Mouse (Mus musculus) intestine, embryonic 15.5 days (tissue): ENCODE data around the gene Atp5j2. TPM values are rescaled to one million over a fixed set of nuclear protein-coding genes. Genes with fewer than 3 reads are reported as not detected.
"Not testable (repeated sequence)": the region's sequence is repeated elsewhere in the genome, so short reads cannot be mapped to it uniquely, and the experiment has no call there.

Experiments used
- ATAC-seq: fragments of 200-750 bp; cut with Nextera tagmentation; 2 replicates; pipeline ENCODE4 v1.8.0; 2017; ENCODE audit warnings: moderate TSS enrichment, moderate library complexity
- H3K27ac ChIP-seq: fragments of 300-500 bp; sonication (generic); 2 replicates; pipeline ENCODE4 v1.5.1; 2015; ENCODE audit warnings: mild to moderate bottlenecking, inconsistent platforms
- H3K27me3 ChIP-seq: fragments of 300-500 bp; sonication (generic); replicated peaks from 2 replicates; pipeline ENCODE4 v1.6.1; 2015; ENCODE audit warnings: inconsistent platforms
- H3K36me3 ChIP-seq: fragments of 300-500 bp; sonication (generic); 2 replicates; pipeline ENCODE4 v1.6.1; 2015; ENCODE audit warnings: inconsistent platforms
- H3K4me1 ChIP-seq: fragments of 300-500 bp; sonication (generic); replicated peaks from 2 replicates; pipeline ENCODE4 v1.6.1; 2015; ENCODE audit warnings: inconsistent platforms
- H3K4me2 ChIP-seq: fragments of 300-500 bp; sonication (generic); replicated peaks from 2 replicates; pipeline ENCODE4 v1.6.1; 2015; ENCODE audit warnings: mild to moderate bottlenecking, inconsistent platforms
- H3K4me3 ChIP-seq: fragments of 300-500 bp; sonication (generic); replicated peaks from 2 replicates; pipeline ENCODE4 v1.5.1; 2015; ENCODE audit warnings: inconsistent platforms
- H3K9ac ChIP-seq: fragments of 300-500 bp; sonication (generic); 2 replicates; pipeline ENCODE4 v1.6.1; 2015; ENCODE audit warnings: inconsistent platforms
- H3K9me3 ChIP-seq: fragments of 300-500 bp; sonication (generic); 2 replicates; pipeline ENCODE4 v1.6.1; 2016; ENCODE audit warnings: inconsistent platforms
- WGBS: fragments of 180-500 bp; shearing (Covaris S2); methylation state at CpG from one replicate; pipeline ENCODE4 v1.1.7; 2015; 5-methylcytosine and 5-hydroxymethylcytosine counted together
- polyA plus RNA-seq: library from polyadenylated mRNA; unstranded; fragments of >200 nt; fragmentation: Nextera tagmentation; extraction: Ambion mirVana; gene quantifications from 2 replicates; pipeline ENCODE4 v1.2.1, GENCODE M21; 2015

Atp5j2 gene
- polyA plus RNA-seq, 1 experiment from 2014 or later: 899 TPM

GRCm38 (mm10) chr5:145214679-145215078 lies 22.8 kb upstream of the Atp5j2 start:
- Histone ChIP-seq H3K4me3 (no peak overlapping the region), H3K27me3 (no peaks in the 10 kb centered on the region), H3K9ac (no peak overlapping the region), H3K4me2 (no peak overlapping the region), H3K9me3 (no peaks in the 10 kb centered on the region), H3K27ac (no peak overlapping the region), H3K36me3 (peaks cover 8% of the 10 kb centered on the region), H3K4me1 (no peaks in the 10 kb centered on the region)
- WGBS: 78% methylated on average over 4 of the region's 4 CpGs
- no peak for ATAC-seq

- no peak overlapping the region for H3K9ac ChIP-seq
- H3K4me3 ChIP-seq: no peak overlapping the region
- 87% methylated on average over 3 of the region's 3 CpGs for WGBS
- H3K9me3 ChIP-seq: no peaks in the 10 kb centered on the region
- no peak overlapping the region for H3K27ac ChIP-seq
- no peak for ATAC-seq
- H3K4me2 ChIP-seq: no peak overlapping the region
- no peaks in the 10 kb centered on the region for H3K4me1 ChIP-seq
- peaks cover under 1% of the 10 kb centered on the region; the same call in 1 of the 2 replicates for H3K36me3 ChIP-seq
- no peaks in the 10 kb centered on the region for H3K27me3 ChIP-seq
Observed at GRCm38 (mm10) chr5:145213505-145213904, 21.6 kb upstream of the Atp5j2 start.

- Histone ChIP-seq H3K4me1 (no peaks in the 10 kb centered on the region), H3K27me3 (no peaks in the 10 kb centered on the region), H3K9me3 (no peaks in the 10 kb centered on the region), H3K4me3 (no peak overlapping the region), H3K27ac (no peak overlapping the region), H3K36me3 (peaks cover 2% of the 10 kb centered on the region; the same call in 1 of the 2 replicates), H3K4me2 (no peak overlapping the region), H3K9ac (no peak overlapping the region)
- no peak for ATAC-seq
- WGBS: 86% methylated on average over 4 of the region's 4 CpGs
Observed at GRCm38 (mm10) chr5:145212216-145212615, 20.4 kb upstream of the Atp5j2 start.

- Histone ChIP-seq H3K9ac (no peak overlapping the region), H3K27me3 (no peaks in the 10 kb centered on the region), H3K4me1 (no peaks in the 10 kb centered on the region), H3K4me2 (no peak overlapping the region), H3K4me3 (no peak overlapping the region), H3K36me3 (peaks cover 2% of the 10 kb centered on the region; the same call in 1 of the 2 replicates), H3K9me3 (no peaks in the 10 kb centered on the region), H3K27ac (no peak overlapping the region)
- 91% methylated on average over 4 of the region's 4 CpGs for WGBS
- no peak for ATAC-seq
Observed at GRCm38 (mm10) chr5:145211340-145211739, 19.5 kb upstream of the Atp5j2 start.

- H3K9me3 ChIP-seq, H3K27ac ChIP-seq, H3K36me3 ChIP-seq, H3K4me3 ChIP-seq, H3K4me2 ChIP-seq, ATAC-seq, H3K27me3 ChIP-seq, H3K9ac ChIP-seq: not testable (repeated sequence)
- 45% methylated on average over 11 of the region's 11 CpGs for WGBS
- H3K4me1 ChIP-seq: peaks cover 10% of the 10 kb centered on the region
Observed at GRCm38 (mm10) chr5:145208391-145208790, 16.5 kb upstream of the Atp5j2 start.

GRCm38 (mm10) chr5:145207954-145208353 lies 16.1 kb upstream of the Atp5j2 start:
- ATAC-seq: no peak
- H3K27me3 ChIP-seq: no peaks in the 10 kb centered on the region
- no peak overlapping the region for H3K4me2 ChIP-seq
- H3K27ac ChIP-seq: no peak overlapping the region
- no peak overlapping the region for H3K9ac ChIP-seq
- H3K4me1 ChIP-seq: peaks cover 10% of the 10 kb centered on the region
- H3K9me3 ChIP-seq: no peaks in the 10 kb centered on the region
- no peak overlapping the region for H3K4me3 ChIP-seq
- WGBS: 87% methylated on average over 6 of the region's 6 CpGs
- H3K36me3 ChIP-seq: peaks cover 2% of the 10 kb centered on the region; the same call in 1 of the 2 replicates

- H3K27me3 ChIP-seq: no peaks in the 10 kb centered on the region
- peaks cover 2% of the 10 kb centered on the region; the same call in 1 of the 2 replicates for H3K36me3 ChIP-seq
- WGBS: 96% methylated on average over 6 of the region's 6 CpGs
- no peak overlapping the region for H3K4me2 ChIP-seq
- ATAC-seq: no peak
- no peak overlapping the region for H3K9ac ChIP-seq
- no peaks in the 10 kb centered on the region for H3K9me3 ChIP-seq
- peaks cover 10% of the 10 kb centered on the region for H3K4me1 ChIP-seq
- H3K27ac ChIP-seq: no peak overlapping the region
- H3K4me3 ChIP-seq: no peak overlapping the region
Observed at GRCm38 (mm10) chr5:145207385-145207784, 15.5 kb upstream of the Atp5j2 start.

GRCm38 (mm10) chr5:145205041-145205440 lies 13.2 kb upstream of the Atp5j2 start:
- H3K9ac ChIP-seq: peak overlapping the region; percentile 54; the same call in 1 of the 2 replicates
- 17% methylated on average over 9 of the region's 9 CpGs for WGBS
- H3K4me1 ChIP-seq: peaks cover 16% of the 10 kb centered on the region
- no peak for ATAC-seq
- H3K36me3 ChIP-seq: 0 out of 2 replicates have a peak, but pooled peaks cover 2% of the 10 kb centered on the region
- H3K9me3 ChIP-seq: no peaks in the 10 kb centered on the region
- H3K27ac ChIP-seq: no peak overlapping the region
- no peaks in the 10 kb centered on the region for H3K27me3 ChIP-seq
- H3K4me3 ChIP-seq: peak overlapping the region; percentile 60
- peak overlapping the region; percentile 71 for H3K4me2 ChIP-seq

- Histone ChIP-seq H3K4me3 (peak within 1 kb of the TSS; percentile 60), H3K9ac (peak within 1 kb of the TSS; percentile 54), H3K27ac (peak within 1 kb of the TSS; percentile 91), H3K36me3 (0 out of 2 replicates have a peak, but pooled peaks cover 2% of the 10 kb centered on the region), H3K9me3 (no peaks in the 10 kb centered on the region), H3K4me2 (peak within 1 kb of the TSS; percentile 71), H3K27me3 (no peaks in the 10 kb centered on the region), H3K4me1 (peaks cover 16% of the 10 kb centered on the region)
- 0% methylated on average over 22 of the region's 22 CpGs for WGBS
- peak; percentile 96 for ATAC-seq
Observed at GRCm38 (mm10) chr5:145203936-145204691, 12.3 kb upstream of the Atp5j2 start, which contains the start of gene Zkscan5. Gene Zkscan5, plus strand, starts transcription at chr5:145204562.

- no peak overlapping the region for H3K4me2 ChIP-seq
- WGBS: 48% methylated on average over 3 of the region's 3 CpGs
- ATAC-seq: no peak
Observed at GRCm38 (mm10) chr5:145202446-145202845, 10.6 kb upstream of the Atp5j2 start.

GRCm38 (mm10) chr5:145201321-145201991 lies 9.6 kb upstream of the Atp5j2 start, which contains the start of gene Zkscan14:
Gene Zkscan14, minus strand, starts transcription at chr5:145201868.
- Histone ChIP-seq H3K27ac (peak within 1 kb of the TSS; percentile 52), H3K4me1 (peaks cover 16% of the 10 kb centered on the region), H3K9me3 (no peaks in the 10 kb centered on the region), H3K36me3 (0 out of 2 replicates have a peak, but pooled peaks cover 2% of the 10 kb centered on the region), H3K27me3 (no peaks in the 10 kb centered on the region), H3K9ac (peak within 1 kb of the TSS; percentile 75), H3K4me2 (peak within 1 kb of the TSS; percentile 93), H3K4me3 (peak within 1 kb of the TSS; percentile 73)
- WGBS: 1% methylated on average over 37 of the region's 37 CpGs
- ATAC-seq: peak; percentile 16; the same call in 1 of the 2 replicates

More at GRCm38 (mm10) chr5:145202446-145202845, 10.6 kb upstream of the Atp5j2 start:
- peaks cover 16% of the 10 kb centered on the region for H3K4me1 ChIP-seq
- H3K27me3 ChIP-seq: no peaks in the 10 kb centered on the region
- H3K27ac ChIP-seq: no peak overlapping the region
- no peak overlapping the region for H3K9ac ChIP-seq
- no peaks in the 10 kb centered on the region for H3K36me3 ChIP-seq
- no peaks in the 10 kb centered on the region for H3K9me3 ChIP-seq
- no peak overlapping the region for H3K4me3 ChIP-seq

- no peaks in the 10 kb centered on the region for H3K27me3 ChIP-seq
- no peak overlapping the region for H3K9ac ChIP-seq
- H3K9me3 ChIP-seq: no peaks in the 10 kb centered on the region
- H3K36me3 ChIP-seq: 0 out of 2 replicates have a peak, but pooled peaks cover 7% of the 10 kb centered on the region
- ATAC-seq: no peak
- WGBS: 72% methylated on average over 7 of the region's 7 CpGs
- H3K27ac ChIP-seq: no peak overlapping the region
- H3K4me3 ChIP-seq: no peak overlapping the region
- H3K4me1 ChIP-seq: peaks cover 10% of the 10 kb centered on the region
- peak overlapping the region; percentile 93 for H3K4me2 ChIP-seq
Observed at GRCm38 (mm10) chr5:145200387-145200786, 8.5 kb upstream of the Atp5j2 start.
